Mouse (Mus musculus): Measurements from ENCODE around the gene Gm36079. TPM values are rescaled to one million over a fixed set of nuclear protein-coding genes. Genes with fewer than 3 reads are reported as not detected.
"Not testable (repeated sequence)": the region's sequence is repeated elsewhere in the genome, so short reads cannot be mapped to it uniquely, and the experiment has no call there.

Gene Gm36079
- polyA plus RNA-seq, 1 experiment from 2014 or later: not detected

- 2% methylated on average over 11 of the region's 11 CpGs for WGBS
Measured at GRCm38 (mm10) chr13:120027368-120027767, 557 bp upstream of the Gm36079 start.

GRCm38 (mm10) chr13:120026373-120026772 is 438 bp downstream of the Gm36079 start:
- not testable (repeated sequence) for H3K27ac ChIP-seq (ENCODE audit: low read depth); H3K9ac ChIP-seq (ENCODE audit: low read length); DNase-seq (ENCODE audit: low spot score); H3K9me3 ChIP-seq (ENCODE audit: control insufficient read depth, low read length); H3K4me2 ChIP-seq (ENCODE audit: low read length); H3K36me3 ChIP-seq (ENCODE audit: control insufficient read depth, insufficient read depth, low read length); H3K4me3 ChIP-seq (ENCODE audit: low read depth, low read length); H3K4me1 ChIP-seq (replicated peaks; ENCODE audit: control insufficient read depth, insufficient read depth, low read length)
- H3K27me3 ChIP-seq (replicated peaks; ENCODE audit: control insufficient read depth, insufficient read depth, low read length): peaks cover 16% of the 10 kb centered on the region
- WGBS: 2% methylated on average over 3 of the region's 13 CpGs
- ATAC-seq (replicated peaks; ENCODE audit: low FRiP score, low TSS enrichment, low read depth): 0 out of 2 replicates have a peak, but pooled peaks have one; percentile 60

More at GRCm38 (mm10) chr13:120027368-120027767, 557 bp upstream of the Gm36079 start:
- DNase-seq (ENCODE audit: low spot score): peak; percentile 51
- not testable (repeated sequence) for H3K36me3 ChIP-seq (ENCODE audit: control insufficient read depth, insufficient read depth, low read length); H3K27ac ChIP-seq (ENCODE audit: low read depth); H3K9ac ChIP-seq (ENCODE audit: low read length); H3K4me3 ChIP-seq (ENCODE audit: low read depth, low read length); ATAC-seq (replicated peaks; ENCODE audit: low FRiP score, low TSS enrichment, low read depth); H3K9me3 ChIP-seq (ENCODE audit: control insufficient read depth, low read length); H3K4me2 ChIP-seq (ENCODE audit: low read length); H3K4me1 ChIP-seq (replicated peaks; ENCODE audit: control insufficient read depth, insufficient read depth, low read length)
- H3K27me3 ChIP-seq (replicated peaks; ENCODE audit: control insufficient read depth, insufficient read depth, low read length): peaks cover 16% of the 10 kb centered on the region

GRCm38 (mm10) chr13:120025576-120025975 is 1.2 kb downstream of the Gm36079 start:
- H3K9ac ChIP-seq (ENCODE audit: low read length); H3K36me3 ChIP-seq (ENCODE audit: control insufficient read depth, insufficient read depth, low read length); H3K4me2 ChIP-seq (ENCODE audit: low read length); H3K27ac ChIP-seq (ENCODE audit: low read depth); H3K9me3 ChIP-seq (ENCODE audit: control insufficient read depth, low read length); H3K4me1 ChIP-seq (replicated peaks; ENCODE audit: control insufficient read depth, insufficient read depth, low read length); ATAC-seq (replicated peaks; ENCODE audit: low FRiP score, low TSS enrichment, low read depth); H3K4me3 ChIP-seq (ENCODE audit: low read depth, low read length): not testable (repeated sequence)
- WGBS: 9% methylated on average over 4 of the region's 4 CpGs
- H3K27me3 ChIP-seq (replicated peaks; ENCODE audit: control insufficient read depth, insufficient read depth, low read length): peaks cover 16% of the 10 kb centered on the region
- peak; percentile 50 for DNase-seq (ENCODE audit: low spot score)

GRCm38 (mm10) chr13:120025004-120025403 is 1.8 kb downstream of the Gm36079 start:
- peaks cover 16% of the 10 kb centered on the region for H3K27me3 ChIP-seq (replicated peaks; ENCODE audit: control insufficient read depth, insufficient read depth, low read length)
- H3K27ac ChIP-seq (ENCODE audit: low read depth); H3K4me3 ChIP-seq (ENCODE audit: low read depth, low read length); H3K36me3 ChIP-seq (ENCODE audit: control insufficient read depth, insufficient read depth, low read length); H3K4me1 ChIP-seq (replicated peaks; ENCODE audit: control insufficient read depth, insufficient read depth, low read length); H3K9me3 ChIP-seq (ENCODE audit: control insufficient read depth, low read length); H3K9ac ChIP-seq (ENCODE audit: low read length); H3K4me2 ChIP-seq (ENCODE audit: low read length); ATAC-seq (replicated peaks; ENCODE audit: low FRiP score, low TSS enrichment, low read depth): not testable (repeated sequence)
- DNase-seq (ENCODE audit: low spot score): peak; percentile 28
- WGBS: 5% methylated on average over 19 of the region's 21 CpGs

GRCm38 (mm10) chr13:120024581-120024980 is 2.2 kb downstream of the Gm36079 start:
- DNase-seq (ENCODE audit: low spot score): peak; percentile 29
- ATAC-seq (replicated peaks; ENCODE audit: low FRiP score, low TSS enrichment, low read depth): not testable (repeated sequence)

GRCm38 (mm10) chr13:120021477-120021876 is 5.3 kb downstream of the Gm36079 start:
- not testable (repeated sequence) for DNase-seq (ENCODE audit: low spot score); H3K4me1 ChIP-seq (replicated peaks; ENCODE audit: control insufficient read depth, insufficient read depth, low read length); ATAC-seq (replicated peaks; ENCODE audit: low FRiP score, low TSS enrichment, low read depth); H3K27ac ChIP-seq (ENCODE audit: low read depth); H3K9ac ChIP-seq (ENCODE audit: low read length); H3K9me3 ChIP-seq (ENCODE audit: control insufficient read depth, low read length); H3K36me3 ChIP-seq (ENCODE audit: control insufficient read depth, insufficient read depth, low read length); H3K4me2 ChIP-seq (ENCODE audit: low read length); H3K4me3 ChIP-seq (ENCODE audit: low read depth, low read length)
- H3K27me3 ChIP-seq (replicated peaks; ENCODE audit: control insufficient read depth, insufficient read depth, low read length): peaks cover 16% of the 10 kb centered on the region
- no CpG with 5 or more reads among the region's 1 CpGs for WGBS

More at GRCm38 (mm10) chr13:120024581-120024980, 2.2 kb downstream of the Gm36079 start:
- not testable (repeated sequence) for H3K4me2 ChIP-seq (ENCODE audit: low read length); H3K4me3 ChIP-seq (ENCODE audit: low read depth, low read length); H3K9ac ChIP-seq (ENCODE audit: low read length); H3K4me1 ChIP-seq (replicated peaks; ENCODE audit: control insufficient read depth, insufficient read depth, low read length); H3K27ac ChIP-seq (ENCODE audit: low read depth); H3K9me3 ChIP-seq (ENCODE audit: control insufficient read depth, low read length); H3K36me3 ChIP-seq (ENCODE audit: control insufficient read depth, insufficient read depth, low read length)
- WGBS: 14% methylated on average over 9 of the region's 9 CpGs
- H3K27me3 ChIP-seq (replicated peaks; ENCODE audit: control insufficient read depth, insufficient read depth, low read length): peaks cover 16% of the 10 kb centered on the region

GRCm38 (mm10) chr13:120015348-120016007 is 11.3 kb downstream of the Gm36079 start:
- not testable (repeated sequence) for H3K9me3 ChIP-seq (ENCODE audit: control insufficient read depth, low read length); H3K9ac ChIP-seq (ENCODE audit: low read length); ATAC-seq (replicated peaks; ENCODE audit: low FRiP score, low TSS enrichment, low read depth); H3K4me2 ChIP-seq (ENCODE audit: low read length); H3K27me3 ChIP-seq (replicated peaks; ENCODE audit: control insufficient read depth, insufficient read depth, low read length); H3K27ac ChIP-seq (ENCODE audit: low read depth); H3K36me3 ChIP-seq (ENCODE audit: control insufficient read depth, insufficient read depth, low read length); H3K4me1 ChIP-seq (replicated peaks; ENCODE audit: control insufficient read depth, insufficient read depth, low read length); H3K4me3 ChIP-seq (ENCODE audit: low read depth, low read length)
- peak; percentile 32 for DNase-seq (ENCODE audit: low spot score)
- WGBS: 0% methylated on average over 6 of the region's 32 CpGs

- not testable (repeated sequence) for H3K4me3 ChIP-seq (ENCODE audit: low read depth, low read length); ATAC-seq (replicated peaks; ENCODE audit: low FRiP score, low TSS enrichment, low read depth); DNase-seq (ENCODE audit: low spot score)
Measured at GRCm38 (mm10) chr13:120013962-120014361, 12.8 kb downstream of the Gm36079 start.

GRCm38 (mm10) chr13:120013544-120013943 is 13.3 kb downstream of the Gm36079 start:
- H3K36me3 ChIP-seq (ENCODE audit: control insufficient read depth, insufficient read depth, low read length); ATAC-seq (replicated peaks; ENCODE audit: low FRiP score, low TSS enrichment, low read depth); H3K9me3 ChIP-seq (ENCODE audit: control insufficient read depth, low read length); H3K4me3 ChIP-seq (ENCODE audit: low read depth, low read length); H3K4me2 ChIP-seq (ENCODE audit: low read length); H3K9ac ChIP-seq (ENCODE audit: low read length); H3K27me3 ChIP-seq (replicated peaks; ENCODE audit: control insufficient read depth, insufficient read depth, low read length); H3K4me1 ChIP-seq (replicated peaks; ENCODE audit: control insufficient read depth, insufficient read depth, low read length); DNase-seq (ENCODE audit: low spot score); H3K27ac ChIP-seq (ENCODE audit: low read depth): not testable (repeated sequence)
- no CpG with 5 or more reads among the region's 5 CpGs for WGBS

More at GRCm38 (mm10) chr13:120013962-120014361, 12.8 kb downstream of the Gm36079 start:
- H3K4me2 ChIP-seq (ENCODE audit: low read length); H3K9me3 ChIP-seq (ENCODE audit: control insufficient read depth, low read length); H3K27me3 ChIP-seq (replicated peaks; ENCODE audit: control insufficient read depth, insufficient read depth, low read length); H3K36me3 ChIP-seq (ENCODE audit: control insufficient read depth, insufficient read depth, low read length); H3K9ac ChIP-seq (ENCODE audit: low read length); H3K27ac ChIP-seq (ENCODE audit: low read depth); H3K4me1 ChIP-seq (replicated peaks; ENCODE audit: control insufficient read depth, insufficient read depth, low read length): not testable (repeated sequence)
- no CpG with 5 or more reads among the region's 2 CpGs for WGBS

Data from intestine, embryonic 14.5 days (tissue).